Mouse (Mus musculus) spleen, adult 12 weeks (tissue): ENCODE measurements at regions not wholly inside any gene's neighbourhood (a gene's known extent, or its start where the extent isn't known, plus 50 kb on each side); places are given as distances from the start of the nearest gene placed in this dataset.
A peak's percentile ranks its signal among the peaks of the same experiment; 100 is the strongest.

Experiments
- DNase-seq: peaks from one replicate; pipeline ENCODE4 v3.0.0; 2022; ENCODE audit warnings: low spot score

DNA sequence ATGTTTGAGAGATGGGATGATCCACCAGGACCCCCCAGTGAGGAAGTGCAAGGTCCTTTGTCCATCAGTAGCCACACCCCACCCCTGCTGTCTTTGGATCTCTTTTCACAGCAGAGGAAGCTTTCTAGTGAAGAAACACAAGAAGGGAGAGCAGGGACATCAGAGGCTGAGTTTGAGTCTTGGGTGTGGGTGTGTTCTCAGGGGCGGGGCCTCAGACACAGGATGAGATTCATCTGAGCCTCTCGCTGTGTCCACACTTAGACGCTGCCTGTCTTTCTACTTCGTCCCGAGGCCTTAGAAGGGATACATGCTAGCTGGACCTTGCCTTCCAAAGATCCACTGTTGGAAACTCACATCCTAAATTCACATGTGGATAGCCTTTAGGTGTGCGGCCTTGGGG is 893.5 kb upstream of the Car8 start:
- no peak for DNase-seq

DNA sequence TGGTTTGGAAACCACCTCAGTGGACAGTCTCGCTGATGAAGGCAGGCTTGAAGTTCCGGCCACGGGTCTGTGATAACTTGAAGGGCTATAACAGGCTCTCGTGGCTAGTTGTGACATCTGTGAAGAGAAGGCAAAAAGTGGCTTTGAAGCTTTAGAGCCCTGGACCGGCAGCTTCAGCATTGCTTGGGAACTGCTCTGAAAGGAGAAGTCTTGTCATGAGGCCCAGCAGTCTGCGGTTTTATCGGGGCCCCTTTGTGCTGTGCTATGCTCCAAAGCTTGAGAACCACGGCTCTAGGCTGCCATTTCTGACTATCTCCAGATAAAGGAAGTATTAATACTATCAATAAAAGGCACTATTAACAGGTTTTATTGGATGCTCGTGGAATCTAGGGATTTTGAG is 892.8 kb upstream of the Car8 start:
- no peak for DNase-seq

DNA sequence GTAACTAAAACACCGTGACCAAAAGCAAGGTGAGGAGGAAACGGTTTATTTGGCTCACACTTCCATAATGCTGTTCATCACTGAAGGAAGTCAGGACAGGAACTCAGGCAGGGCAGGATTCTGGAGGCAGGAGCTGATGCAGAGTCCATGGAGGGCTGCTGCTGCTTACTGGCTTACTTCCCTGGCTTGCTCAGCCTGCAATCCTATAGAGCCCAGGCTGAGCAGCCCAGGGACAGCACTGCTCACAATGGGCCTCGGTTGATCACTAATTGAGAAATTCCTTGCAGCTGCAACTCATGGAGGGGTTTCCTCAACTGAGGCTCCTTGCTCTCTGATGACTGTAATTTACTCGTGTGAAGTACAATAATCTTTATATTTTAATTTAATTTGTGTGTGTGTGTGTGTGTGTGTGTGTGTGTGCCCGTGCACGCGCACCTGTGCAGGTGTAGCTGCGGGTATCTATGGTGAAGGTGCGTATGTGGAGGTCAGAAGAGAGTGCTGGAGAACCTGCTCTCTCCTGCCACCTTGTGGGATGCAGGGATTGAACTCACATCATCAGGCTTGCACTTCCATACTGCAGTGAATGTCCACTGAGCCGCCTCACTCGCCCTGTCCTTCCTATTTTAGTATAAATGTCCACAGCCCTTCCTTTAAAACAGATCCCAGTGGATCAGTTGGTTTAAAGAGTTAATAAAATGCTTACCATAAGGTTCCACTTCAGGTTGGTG is 886.6 kb upstream of the Car8 start:
- no peak for DNase-seq

DNA sequence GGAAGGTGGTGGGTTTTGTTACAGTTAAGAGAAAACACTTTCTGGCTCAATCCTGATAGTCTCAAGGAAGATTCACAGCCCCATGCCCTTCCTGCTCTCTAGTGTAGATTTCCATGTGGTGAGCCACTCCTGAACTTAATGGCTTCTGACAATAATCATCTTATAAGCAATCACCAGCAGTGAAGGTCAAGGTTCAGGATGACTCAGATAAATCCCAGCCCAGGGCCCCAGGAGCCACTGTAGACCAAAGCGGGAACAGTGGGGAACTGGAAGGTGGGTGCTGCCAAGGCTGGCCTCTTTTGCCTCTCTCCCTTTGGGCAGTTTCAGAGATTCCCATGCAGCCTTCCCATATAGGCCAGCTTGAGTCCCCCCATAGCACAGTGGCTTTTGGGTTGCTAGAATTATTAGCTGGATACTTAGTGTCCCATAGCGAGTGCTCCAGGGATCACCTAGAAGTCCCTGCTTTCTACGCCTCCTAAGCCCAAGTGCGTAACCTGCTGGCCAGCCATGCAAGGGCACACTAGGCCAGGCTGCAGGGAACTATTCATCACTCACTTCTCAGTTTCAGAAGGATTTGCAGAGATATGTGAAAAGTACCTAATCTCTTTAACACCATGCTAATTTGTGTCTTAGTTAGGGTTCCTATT is 885.9 kb upstream of the Car8 start:
- DNase-seq = no peak

DNA sequence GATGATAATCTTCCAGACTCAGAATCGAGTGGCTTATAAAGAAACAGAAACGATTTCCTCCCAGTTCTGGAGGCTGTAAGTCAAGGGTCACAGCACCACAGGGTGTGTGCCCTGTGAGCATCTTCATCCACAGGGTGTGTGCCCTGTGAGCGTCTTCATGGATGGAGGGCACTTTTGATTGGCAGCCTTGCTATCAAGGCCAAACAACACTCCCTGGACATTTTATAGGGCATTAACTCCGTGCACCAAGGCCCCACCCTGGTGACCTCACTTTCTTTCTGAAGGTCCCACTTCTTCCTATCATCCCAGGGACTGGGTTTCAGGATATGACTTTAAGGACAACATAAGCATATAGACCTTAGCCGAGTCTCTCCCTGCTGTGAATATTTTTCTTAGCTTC is 885.3 kb upstream of the Car8 start:
- DNase-seq = no peak

DNA sequence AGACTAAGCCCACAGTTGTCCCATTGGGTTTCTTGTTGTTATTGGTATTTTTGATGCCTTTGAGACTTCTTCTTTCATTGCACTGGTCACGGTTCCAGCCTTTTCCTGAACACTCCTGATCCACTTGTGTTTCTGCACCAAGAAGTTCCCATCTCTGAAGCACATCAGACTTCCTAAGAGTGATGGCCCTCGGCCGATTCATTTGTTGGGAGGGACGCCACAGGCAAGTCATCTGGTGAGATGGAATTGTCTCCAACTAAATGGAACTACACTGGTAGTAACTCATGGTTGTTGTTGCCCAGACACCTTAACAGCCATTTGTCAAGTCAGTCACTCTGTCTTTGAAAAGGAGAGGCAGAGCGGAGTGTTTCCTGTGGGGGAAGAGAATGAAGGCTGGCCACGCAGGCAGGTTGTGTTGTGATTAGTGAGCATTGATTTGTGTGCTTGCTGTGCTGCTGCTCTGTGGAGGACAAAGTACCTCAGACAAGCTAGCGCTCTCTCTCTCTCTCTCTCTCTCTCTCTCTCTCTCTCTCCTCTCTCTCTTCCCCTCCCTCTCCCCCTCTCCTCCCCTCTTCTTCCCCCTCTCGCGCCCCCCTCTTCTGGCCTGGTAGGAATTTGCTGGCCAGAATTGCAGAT is 884.7 kb upstream of the Car8 start:
- DNase-seq = no peak

DNA sequence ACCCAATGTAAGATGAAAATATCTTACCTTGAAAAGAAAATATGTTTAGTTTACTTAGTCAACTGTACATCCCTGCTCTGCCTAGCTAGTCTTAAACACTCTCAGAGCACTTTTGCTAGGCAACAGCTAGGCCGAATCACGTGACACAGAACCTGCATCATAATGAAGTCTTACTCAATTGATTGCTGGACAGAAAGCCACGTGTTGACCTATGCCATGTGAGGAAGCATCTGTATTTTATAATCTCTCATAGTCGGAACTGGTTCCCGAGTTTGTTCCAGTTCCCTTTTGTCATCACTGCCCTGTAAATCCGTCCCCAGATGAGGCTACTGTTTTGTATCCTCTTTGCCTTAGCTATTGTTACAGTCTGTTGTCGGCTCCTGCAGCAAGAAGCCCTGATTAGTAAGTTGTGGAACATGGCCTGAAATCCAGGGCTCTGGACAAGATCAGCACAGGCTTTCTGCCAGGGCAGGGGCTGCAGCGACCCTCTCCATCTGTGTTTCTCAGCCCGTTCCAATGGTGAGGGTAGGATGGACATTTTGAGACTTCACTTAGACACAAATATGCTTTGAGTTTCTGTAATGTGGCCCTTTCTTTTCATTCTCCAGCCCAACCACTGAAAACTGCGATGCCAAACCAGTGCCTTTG is 883.9 kb upstream of the Car8 start:
- DNase-seq = no peak

DNA sequence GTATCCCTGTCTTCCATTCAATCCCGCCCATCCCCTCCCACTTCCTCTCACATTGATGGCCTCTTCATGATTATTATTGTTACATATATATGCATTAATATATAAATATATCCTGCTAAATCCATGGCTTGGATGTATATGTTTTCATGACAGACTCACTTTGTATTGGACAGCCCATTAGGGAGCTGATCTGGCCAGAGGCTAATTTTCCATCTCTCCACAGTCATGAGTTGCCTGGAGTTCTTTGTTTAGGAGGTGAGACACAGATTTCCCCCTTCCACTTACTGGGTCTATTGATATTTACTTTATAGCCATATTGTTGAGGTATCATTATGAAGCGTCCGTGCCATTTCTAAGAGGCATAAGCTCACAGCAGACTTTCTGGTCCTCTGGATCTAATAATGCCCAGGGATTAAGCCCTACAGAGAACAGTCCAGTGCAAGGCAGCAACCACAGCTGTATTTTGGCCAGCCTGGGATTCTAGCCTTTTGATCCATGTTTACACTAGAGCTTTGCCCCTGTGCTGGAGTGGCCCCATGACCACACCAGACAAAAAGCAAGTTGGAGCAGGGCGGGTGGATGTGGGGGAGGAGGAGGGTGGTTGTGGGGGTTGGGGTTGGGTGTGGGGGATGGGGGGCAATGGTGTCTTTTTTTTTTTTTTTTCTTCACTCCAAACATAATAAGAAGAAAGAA is 878.3 kb upstream of the Car8 start:
- DNase-seq = no peak

DNA sequence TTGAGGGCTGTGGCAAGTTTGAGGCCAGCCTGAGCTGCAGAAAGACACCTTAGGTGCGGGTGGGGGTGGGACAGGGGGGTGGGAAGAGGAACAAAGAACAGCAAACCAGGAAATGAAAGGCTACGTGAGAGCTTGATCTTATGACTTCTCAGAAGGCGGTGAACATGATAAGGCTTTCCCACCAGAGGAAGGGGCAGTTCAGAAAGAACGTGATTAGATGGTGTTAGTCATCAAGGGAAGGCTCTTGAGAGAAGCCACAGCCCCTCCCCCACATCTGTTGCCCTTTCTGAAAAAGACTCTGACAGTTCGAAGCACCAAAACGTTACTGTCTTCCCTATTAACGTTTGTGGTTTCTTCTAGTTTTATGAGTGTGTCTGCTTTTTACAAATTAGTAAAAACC is 877.0 kb upstream of the Car8 start:
- no peak for DNase-seq

DNA sequence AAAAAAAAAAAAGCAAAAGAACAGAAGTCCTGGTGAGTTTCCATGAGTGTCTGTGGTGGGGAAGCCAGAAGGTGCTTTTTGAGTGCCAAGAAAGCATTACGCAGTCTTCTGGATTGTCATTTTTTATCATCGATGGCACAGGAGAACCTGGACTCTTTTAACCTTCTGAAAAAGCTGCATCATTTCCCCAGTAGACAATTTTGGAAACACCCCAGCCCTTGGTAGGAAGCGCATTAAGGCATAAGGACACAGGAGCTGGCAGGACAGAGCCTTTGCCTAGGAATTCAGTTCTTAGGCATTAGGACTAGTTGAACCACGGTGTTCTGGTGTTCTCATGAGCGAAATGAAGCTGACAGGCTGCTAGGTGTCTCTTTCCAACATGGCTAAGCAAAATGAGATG is 875.1 kb upstream of the Car8 start:
- no peak for DNase-seq

DNA sequence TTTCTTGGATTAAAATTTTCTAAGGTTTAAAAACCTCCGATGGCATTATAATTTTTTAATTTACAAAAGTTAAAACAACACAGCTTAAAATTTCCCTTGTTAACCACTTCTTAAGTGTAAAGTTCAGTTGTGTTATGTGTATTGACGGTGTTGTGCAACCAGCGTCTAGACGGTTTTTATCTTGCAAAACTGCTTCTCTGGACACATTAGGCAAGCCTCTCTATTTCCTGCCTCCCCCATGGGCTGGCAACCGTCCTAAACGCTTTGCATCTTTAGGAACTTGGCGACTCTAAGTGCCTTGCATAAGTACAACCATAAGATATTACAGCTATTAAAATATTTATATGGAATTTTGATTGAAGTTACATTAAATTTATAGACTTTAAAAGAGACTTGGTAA is 871.5 kb upstream of the Car8 start:
- DNase-seq = no peak

DNA sequence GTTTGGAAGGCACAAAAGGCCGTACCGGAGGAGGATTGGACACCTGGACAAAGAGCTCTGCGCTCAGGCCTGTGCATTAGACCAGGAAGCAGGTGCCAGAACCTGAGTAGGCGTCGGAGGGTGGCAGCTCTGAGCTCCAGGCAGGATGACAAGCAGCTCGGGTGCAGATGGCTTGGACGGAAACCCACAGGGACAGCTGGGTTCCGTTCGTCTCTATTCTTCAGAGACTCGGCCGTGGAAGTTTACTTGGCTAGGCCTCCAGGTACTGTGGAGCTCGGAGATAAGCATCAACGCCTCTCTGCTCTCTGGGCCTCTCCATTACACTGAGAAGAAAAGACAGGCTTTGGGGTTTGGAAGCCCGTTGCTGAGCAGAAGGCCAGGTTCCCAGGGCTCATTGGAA is 868.5 kb upstream of the Car8 start:
- DNase-seq = no peak

DNA sequence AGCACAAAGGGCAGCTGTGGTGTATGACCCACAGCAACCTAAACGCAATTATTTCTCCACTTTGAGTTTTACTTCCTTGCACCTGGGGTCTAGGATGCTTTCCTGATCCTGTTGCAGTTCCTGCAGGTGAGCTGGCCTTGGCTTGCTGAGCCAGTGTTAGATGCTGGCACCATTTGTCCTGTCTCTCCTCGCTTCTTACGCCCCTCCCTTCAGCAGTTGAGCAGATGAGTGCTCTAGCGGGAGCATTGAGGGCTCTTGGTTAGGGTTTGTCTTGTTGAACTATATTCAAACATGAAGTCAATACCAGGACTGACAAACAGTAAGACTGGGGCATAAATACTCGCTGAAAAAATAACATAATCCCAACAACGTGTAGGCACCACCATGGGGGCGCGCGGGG is 867.9 kb upstream of the Car8 start:
- no peak for DNase-seq

DNA sequence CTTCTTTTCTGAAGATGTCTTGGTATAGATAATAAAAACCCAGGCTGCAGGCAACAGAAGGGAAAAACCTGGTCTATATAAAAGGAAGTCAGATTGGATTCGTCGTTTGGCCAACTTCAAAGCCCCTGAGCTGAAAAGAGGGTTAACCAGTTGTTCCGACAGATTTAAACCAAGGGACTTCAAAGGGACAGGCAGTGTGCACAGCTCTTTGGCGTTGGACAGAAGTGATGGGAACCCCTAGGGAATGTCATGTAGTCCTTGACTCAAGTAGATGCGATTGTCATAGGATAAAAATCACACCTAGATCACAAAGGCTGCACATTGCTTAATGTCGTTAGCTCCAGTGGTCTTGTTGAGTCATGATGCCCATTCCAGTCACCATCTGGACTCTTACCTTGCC is 865.8 kb upstream of the Car8 start:
- DNase-seq = no peak

DNA sequence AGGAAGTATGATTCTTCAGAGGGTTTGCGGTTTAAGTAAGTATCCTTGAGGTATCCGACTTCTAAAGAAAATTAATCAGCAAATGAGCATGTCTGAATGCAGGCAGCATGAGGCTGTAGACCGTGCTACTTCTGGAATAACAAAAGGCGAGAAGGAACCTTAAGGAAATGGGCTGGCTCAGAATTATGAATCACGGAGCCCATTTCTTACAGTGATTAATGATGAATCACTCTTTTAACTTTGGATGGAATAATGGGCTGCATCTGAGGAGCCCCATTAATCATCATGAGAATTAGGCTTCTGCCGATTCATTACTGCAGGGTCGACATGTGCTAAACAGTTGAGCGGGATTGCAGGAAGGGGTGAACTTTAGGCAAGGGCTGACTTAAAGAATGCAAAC is 865.1 kb upstream of the Car8 start:
- no peak for DNase-seq

DNA sequence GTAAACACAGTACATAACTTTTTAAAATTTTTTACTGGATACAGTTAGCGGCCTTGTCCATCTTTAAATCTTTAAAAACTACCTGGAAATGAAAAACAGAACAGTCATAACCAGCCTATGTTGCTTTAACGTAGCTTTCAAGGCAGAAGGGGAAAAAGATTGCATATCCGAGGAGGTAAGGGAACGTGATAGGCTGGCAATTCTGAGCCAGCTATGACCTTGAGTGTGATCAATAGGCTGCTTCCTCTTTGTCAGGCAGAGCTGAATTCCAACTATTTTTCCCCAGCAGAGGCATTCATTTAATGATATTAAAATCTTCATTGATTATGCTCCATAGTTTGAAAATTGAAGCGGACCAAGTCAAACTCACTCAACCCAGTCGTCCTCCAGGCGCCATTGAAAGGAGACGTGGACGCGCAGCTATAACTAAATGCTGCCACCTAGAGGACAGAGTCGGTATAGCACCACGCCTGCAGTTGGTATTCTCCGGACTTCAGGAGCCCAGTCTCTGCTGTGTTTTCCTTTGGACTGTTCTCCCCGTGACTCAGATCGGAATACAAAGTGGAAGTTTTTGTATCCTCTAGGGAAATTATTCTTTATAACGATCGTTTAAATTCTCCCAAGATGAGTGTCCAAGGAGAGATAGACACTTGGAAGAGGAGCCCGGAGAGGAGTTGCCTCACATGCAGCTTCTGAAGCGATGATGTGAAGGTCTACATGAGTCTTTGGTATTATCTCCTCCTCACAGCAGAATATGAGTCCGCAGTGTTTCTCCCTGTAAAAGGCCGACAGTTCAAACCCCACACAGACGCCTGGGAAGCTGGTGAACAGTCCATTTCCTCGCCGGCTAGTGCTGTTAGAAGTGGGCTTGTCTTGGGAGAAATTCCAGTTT is 858.2 kb upstream of the Car8 start:
- peak; percentile 53 for DNase-seq

DNA sequence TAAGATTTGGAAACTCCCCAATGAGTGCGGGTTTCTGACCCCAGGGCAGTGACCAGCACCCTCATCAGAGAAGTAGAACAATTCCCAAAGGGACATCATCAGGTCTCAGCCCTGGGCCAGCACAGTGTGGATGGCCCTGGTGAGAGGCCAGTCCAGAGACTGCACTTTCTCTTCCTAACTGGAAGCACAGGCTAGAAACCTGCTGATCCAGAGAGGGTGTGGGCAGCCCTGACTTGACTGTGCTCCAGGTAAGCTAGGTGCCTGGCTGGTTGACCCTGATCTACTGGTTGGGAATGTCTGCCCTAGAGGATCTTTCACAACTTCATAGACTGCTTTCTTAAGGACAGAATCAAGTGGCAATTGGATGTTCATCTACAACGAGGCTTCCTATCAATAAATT is 857.4 kb upstream of the Car8 start:
- no peak for DNase-seq

DNA sequence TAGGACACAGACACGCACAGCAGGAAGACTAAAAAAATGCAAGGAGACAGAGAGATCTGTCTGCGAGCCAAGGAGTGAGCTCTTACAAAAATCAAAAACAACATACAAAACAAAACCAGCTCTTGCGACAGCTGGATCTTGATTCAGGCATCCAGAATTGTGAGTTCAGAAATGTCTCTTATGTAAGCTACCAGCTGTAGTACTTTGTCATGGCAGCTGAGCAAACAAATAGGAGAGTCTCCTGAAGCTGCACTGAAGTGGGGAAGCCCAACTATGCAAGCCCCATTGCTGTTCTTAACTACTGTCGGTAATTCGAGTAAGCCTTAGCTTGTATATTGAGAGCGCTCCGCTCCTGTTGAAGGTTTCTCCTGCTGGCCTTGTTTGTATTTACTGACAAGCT is 856.8 kb upstream of the Car8 start:
- DNase-seq = no peak

DNA sequence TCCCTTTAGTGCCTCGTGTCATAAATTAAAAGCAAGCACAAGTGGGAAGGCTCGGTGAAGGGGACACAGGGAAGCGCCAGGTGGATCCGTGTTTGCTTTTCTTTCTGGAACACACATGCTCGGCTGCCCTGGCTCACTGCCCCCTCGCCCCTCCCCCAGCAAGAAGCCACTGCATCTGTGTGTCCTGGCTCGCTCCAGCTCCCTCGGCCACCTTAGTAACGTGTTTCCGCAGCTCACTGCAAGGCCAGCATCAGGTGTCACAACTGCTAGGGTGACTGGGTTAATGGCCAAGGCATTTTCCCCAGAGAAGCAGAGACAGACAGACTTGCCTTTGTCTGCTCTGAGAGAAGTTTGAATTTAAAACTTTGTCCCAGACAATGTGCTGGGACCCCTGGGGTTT is 855.7 kb upstream of the Car8 start:
- no peak for DNase-seq

DNA sequence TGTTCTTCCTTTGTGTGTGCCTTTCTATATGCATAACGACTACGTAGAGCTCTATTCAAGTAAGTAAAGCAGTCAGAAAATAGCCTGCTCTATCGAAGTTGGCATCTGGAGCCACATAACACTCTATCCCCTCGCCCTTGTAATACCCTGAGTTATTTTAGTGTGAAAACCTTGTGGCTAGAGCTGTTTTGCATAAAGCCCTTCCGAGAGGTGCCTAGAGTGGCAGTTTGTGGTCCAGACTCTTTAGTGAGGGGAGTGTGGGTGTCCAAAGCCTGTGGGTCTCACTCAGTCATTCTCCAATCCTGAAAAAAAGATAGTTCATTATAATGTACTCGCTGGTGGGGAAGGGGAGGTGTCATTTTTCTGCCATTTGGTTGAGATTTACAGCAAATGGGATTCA is 855.2 kb upstream of the Car8 start:
- no peak for DNase-seq

DNA sequence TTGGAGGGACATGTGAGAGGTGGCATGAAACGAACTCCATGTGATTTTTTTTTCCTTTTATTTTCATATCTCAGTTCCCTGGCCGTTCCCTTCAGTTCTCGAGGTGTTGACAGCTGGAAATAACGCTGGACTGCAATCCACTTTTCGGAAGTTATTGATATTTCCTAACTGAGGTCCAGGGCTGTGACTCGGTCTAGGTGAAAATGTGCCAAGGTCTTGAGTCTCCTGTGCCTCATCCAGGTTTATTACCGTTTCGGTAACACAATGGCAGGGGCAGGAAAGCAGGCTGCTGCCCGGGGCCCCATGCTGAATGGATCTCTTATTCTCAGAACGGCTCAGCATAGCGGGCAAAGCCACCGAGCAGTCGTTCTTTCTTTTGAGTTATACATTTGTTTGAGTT is 844.7 kb upstream of the Car8 start:
- DNase-seq = no peak
